Mouse (Mus musculus) limb, embryonic 14.5 days (tissue): ENCODE results near the gene Dnaja2. TPM values are rescaled to one million over a fixed set of nuclear protein-coding genes. Genes with fewer than 3 reads are reported as not detected.

Experiments
- ATAC-seq: fragments of 200-750 bp; cut with Nextera tagmentation; 2 replicates; pipeline ENCODE4 v1.8.0; 2017; ENCODE audit warnings: low read depth, moderate number of reproducible peaks, moderate TSS enrichment; ENCODE audit not compliant: low FRiP score
- DNase-seq: peaks from one replicate; pipeline ENCODE4 v3.0.0-alpha.2; 2015; ENCODE audit warnings: low spot score
- H3K27ac ChIP-seq: fragments of 300-500 bp; sonication (generic); replicated peaks from 2 replicates; pipeline ENCODE4 v1.5.1; 2014; ENCODE audit warnings: low read depth, mild to moderate bottlenecking, low read length, moderate library complexity, mixed read lengths
- H3K27me3 ChIP-seq: fragments of 300-500 bp; sonication (generic); 2 replicates; pipeline ENCODE4 v1.6.1; 2014; ENCODE audit warnings: low read length, mixed read lengths; ENCODE audit not compliant: control insufficient read depth, insufficient read depth
- H3K36me3 ChIP-seq: fragments of 300-500 bp; sonication (generic); 2 replicates; pipeline ENCODE4 v1.6.1; 2014; ENCODE audit warnings: mild to moderate bottlenecking, low read length, moderate library complexity, mixed read lengths; ENCODE audit not compliant: control insufficient read depth, insufficient read depth
- H3K4me1 ChIP-seq: fragments of 300-500 bp; sonication (generic); 2 replicates; pipeline ENCODE4 v1.6.1; 2014; ENCODE audit warnings: antibody characterized with exemption, low read length, mixed read lengths; ENCODE audit not compliant: control insufficient read depth, insufficient read depth
- H3K4me2 ChIP-seq: fragments of 300-500 bp; sonication (generic); replicated peaks from 2 replicates; pipeline ENCODE4 v1.6.1; 2014; ENCODE audit warnings: low read depth, mild to moderate bottlenecking, low read length, moderate library complexity; ENCODE audit not compliant: severe bottlenecking
- H3K4me3 ChIP-seq: fragments of 300-500 bp; sonication (generic); replicated peaks from 2 replicates; pipeline ENCODE4 v1.5.1; 2014; ENCODE audit warnings: low read length
- H3K9ac ChIP-seq: fragments of 300-500 bp; sonication (generic); 2 replicates; pipeline ENCODE4 v1.6.1; 2014; ENCODE audit warnings: mild to moderate bottlenecking, low read depth, low read length, moderate library complexity; ENCODE audit not compliant: severe bottlenecking
- H3K9me3 ChIP-seq: fragments of 300-500 bp; sonication (generic); 2 replicates; pipeline ENCODE4 v1.6.1; 2016; ENCODE audit warnings: low read length; ENCODE audit not compliant: control insufficient read depth
- POLR2A ChIP-seq: fragments of 200-500 bp; IDR thresholded peaks from 2 replicates; pipeline ENCODE4 v1.8.0; 2012; ENCODE audit warnings: inconsistent platforms, mild to moderate bottlenecking, moderate library complexity, borderline replicate concordance; ENCODE audit not compliant: insufficient read depth, insufficient read length; ENCODE audit errors: extremely low read depth
- WGBS: fragments of 180-500 bp; shearing (Covaris S2); extraction: QIAGEN DNeasy Blood & Tissue Kit; methylation state at CpG from one replicate; pipeline ENCODE4 v1.1.7; 2014; 5-methylcytosine and 5-hydroxymethylcytosine counted together
- polyA plus RNA-seq, 2 experiments: library from polyadenylated mRNA; depleted of rRNA in 1 of 2; stranded (reverse) in 1 of 2; unstranded in 1 of 2; fragments of >200 nt; fragmentation: Nextera tagmentation in 1 of 2; extraction: Ambion mirVana in 1 of 2; gene quantifications; 2 replicates each; pipeline versions ENCODE4 v1.2.1 to v1.2.3; 2012 to 2014

Dnaja2 gene
- polyA plus RNA-seq (2012; rRNA removed) (44.2 and 70.9 TPM in 2 replicates), polyA plus RNA-seq (2014; fragmentation: Nextera tagmentation; extraction: Ambion mirVana) (146 and 155 TPM in 2 replicates)

DNA sequence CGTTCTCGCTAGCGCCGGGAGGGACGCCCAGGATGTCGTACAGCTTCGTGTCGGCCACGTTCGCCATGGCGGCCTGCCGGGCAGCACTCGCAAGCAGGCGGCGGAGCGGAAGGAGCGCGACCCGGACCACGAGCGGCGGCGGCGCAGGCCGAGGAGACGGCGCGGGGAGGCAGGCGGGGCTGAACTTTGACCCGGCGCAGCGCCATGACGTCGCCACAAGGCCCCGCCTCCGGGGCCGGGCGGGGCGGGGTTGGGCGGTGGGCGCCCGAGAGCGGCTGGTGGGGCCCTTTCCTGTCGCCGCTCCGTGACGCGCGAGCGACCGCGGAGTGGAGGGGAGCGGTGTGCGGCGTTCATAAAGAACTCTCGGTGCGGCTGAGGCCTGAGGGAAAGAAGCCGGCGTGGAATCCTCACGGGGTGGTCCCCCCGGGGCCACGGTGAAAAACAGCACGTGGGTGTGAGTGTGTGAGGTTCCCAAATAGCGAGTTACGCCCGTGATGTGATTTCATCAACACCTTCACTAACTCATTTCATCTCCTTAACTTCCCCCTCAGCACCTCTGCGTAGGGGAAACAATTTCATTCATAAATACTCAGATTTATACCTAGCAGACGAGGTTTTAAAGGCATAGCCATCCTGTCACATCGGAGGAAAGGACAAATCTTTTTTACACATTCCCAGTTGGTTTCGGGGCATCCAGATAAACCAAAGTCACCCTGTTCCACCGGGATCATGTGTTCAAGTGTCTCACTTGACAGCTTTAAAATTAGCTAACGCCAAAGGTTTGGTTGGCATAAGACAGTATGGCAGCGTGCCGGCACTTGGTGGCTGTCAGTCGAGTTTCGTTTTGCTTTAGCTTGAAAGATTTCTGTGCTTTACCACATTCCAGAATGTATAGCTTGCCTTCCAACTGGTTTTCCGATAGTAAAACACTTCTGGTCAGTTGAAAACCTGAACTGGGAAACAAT lies at the start of gene Dnaja2:
Gene Dnaja2 (minus strand): TSS at position 164 of the 965 bp plus-strand sequence.
- TF ChIP-seq POLR2A, result peak; percentile 36; the same call in 1 of the 2 replicates
- Histone ChIP-seq H3K9ac (peak within 1 kb of the TSS; percentile 86), H3K27ac (peak within 1 kb of the TSS; percentile 91), H3K9me3 (no peaks in the 10 kb centered on the region), H3K27me3 (no peaks in the 10 kb centered on the region), H3K4me3 (peak within 1 kb of the TSS; percentile 87), H3K4me1 (0 out of 2 replicates have a peak, but pooled peaks cover 4% of the 10 kb centered on the region), H3K4me2 (peak within 1 kb of the TSS; percentile 76), H3K36me3 (peaks cover 30% of the 10 kb centered on the region)
- WGBS, result under 1% methylated on average over 45 of the region's 77 CpGs
- ATAC-seq (peak; percentile 96), DNase-seq (peak; percentile 83)

DNA sequence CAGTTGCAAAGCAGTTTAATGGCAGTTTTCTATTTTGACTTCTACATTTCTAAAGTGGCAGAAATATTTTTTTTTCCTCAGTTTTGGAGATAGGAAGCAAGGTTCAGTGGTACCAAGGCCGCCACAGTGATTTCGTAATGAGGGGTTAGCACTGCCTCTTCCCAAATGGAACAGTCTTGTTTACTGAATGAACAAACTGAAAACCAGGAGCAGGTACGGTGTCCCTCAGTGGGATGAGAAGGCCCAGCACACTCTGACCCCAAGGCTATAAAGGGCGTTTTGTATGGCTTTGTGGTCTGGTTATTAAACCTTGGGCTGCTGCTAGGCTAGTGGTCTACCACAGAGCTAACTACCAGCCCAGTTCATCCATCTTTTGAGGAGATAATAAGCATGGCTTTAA lies 49.1 kb upstream of the Dnaja2 start:
- TF ChIP-seq POLR2A, result no peak
- no peak for ATAC-seq
- no peak for DNase-seq
- H3K4me2 ChIP-seq, result no peak overlapping the region
- no peaks in the 10 kb centered on the region for H3K27me3 ChIP-seq
- H3K36me3 ChIP-seq, result no peaks in the 10 kb centered on the region
- no peak overlapping the region for H3K4me3 ChIP-seq
- H3K9ac ChIP-seq, result no peak overlapping the region
- 70% methylated on average over 4 of the region's 4 CpGs for WGBS
- H3K27ac ChIP-seq, result no peak overlapping the region
- H3K9me3 ChIP-seq, result no peaks in the 10 kb centered on the region
- no peaks in the 10 kb centered on the region for H3K4me1 ChIP-seq

DNA sequence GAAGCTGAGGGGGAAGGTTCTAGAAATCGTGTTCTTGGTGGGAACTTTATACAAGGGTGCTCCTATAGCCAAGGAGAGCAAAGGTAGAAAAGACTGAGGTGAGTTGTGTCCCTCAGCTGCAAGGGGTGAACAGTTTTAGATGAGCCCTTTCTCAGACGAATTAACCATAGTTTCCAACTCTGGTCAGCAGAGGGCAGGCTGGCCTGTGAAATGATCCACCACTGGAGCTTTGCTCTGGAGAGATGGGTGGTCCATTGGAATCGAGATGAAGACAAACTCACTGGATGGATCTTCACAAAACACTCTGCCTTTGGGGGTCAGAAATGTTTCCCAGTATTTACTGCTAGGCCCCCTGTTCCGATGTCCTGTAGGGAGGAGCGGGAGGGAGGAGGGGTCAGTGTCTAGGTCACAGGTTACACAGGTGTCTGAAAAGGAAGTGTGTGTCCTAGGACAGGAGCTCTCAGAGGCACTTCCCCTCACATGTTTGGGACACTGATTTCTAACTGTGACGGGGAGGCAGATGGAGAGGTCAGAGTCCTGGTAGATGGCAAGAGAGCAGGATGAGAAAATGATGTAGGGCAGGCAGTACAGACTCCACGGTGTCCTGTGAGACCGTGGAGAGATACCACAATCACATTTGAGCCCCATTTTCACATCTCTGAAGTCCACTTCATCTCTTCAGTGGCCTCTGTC lies 48.2 kb upstream of the Dnaja2 start:
- H3K27ac ChIP-seq, result no peak overlapping the region
- no peak for TF ChIP-seq POLR2A
- no peak overlapping the region for H3K4me2 ChIP-seq
- DNase-seq (peak; percentile 42), ATAC-seq (0 out of 2 replicates have a peak, but pooled peaks have one; percentile 47)
- no peaks in the 10 kb centered on the region for H3K36me3 ChIP-seq
- 37% methylated on average over 8 of the region's 8 CpGs for WGBS
- no peaks in the 10 kb centered on the region for H3K27me3 ChIP-seq
- H3K4me1 ChIP-seq, result no peaks in the 10 kb centered on the region
- H3K9ac ChIP-seq, result no peak overlapping the region
- H3K9me3 ChIP-seq, result no peaks in the 10 kb centered on the region
- H3K4me3 ChIP-seq, result no peak overlapping the region

DNA sequence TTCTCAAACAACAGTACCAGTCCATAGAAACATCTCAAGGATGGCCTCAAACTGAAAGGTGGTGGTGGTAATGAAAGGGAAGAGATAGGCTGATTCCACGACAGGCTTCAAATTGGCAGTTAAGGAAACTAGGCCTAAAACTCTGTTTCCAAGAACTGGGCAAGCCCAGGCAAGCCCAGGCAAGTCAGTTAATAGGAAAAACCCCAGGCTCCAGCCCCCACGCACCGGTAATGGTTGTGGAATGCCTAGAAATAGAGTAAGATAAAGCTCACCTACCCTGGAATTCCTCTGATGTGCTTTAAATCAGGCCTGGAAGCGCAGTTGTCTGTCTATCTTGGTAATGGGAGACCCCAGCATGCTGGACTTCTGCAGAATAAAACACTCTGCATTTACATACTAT lies 47.6 kb upstream of the Dnaja2 start:
- no peaks in the 10 kb centered on the region for H3K4me1 ChIP-seq
- TF ChIP-seq POLR2A, result no peak
- H3K27me3 ChIP-seq, result no peaks in the 10 kb centered on the region
- no peak overlapping the region for H3K27ac ChIP-seq
- DNase-seq, result no peak
- no peak for ATAC-seq
- H3K4me3 ChIP-seq, result no peak overlapping the region
- no peaks in the 10 kb centered on the region for H3K36me3 ChIP-seq
- no peaks in the 10 kb centered on the region for H3K9me3 ChIP-seq
- H3K9ac ChIP-seq, result no peak overlapping the region
- WGBS, result 70% methylated on average over 4 of the region's 4 CpGs
- H3K4me2 ChIP-seq, result no peak overlapping the region

DNA sequence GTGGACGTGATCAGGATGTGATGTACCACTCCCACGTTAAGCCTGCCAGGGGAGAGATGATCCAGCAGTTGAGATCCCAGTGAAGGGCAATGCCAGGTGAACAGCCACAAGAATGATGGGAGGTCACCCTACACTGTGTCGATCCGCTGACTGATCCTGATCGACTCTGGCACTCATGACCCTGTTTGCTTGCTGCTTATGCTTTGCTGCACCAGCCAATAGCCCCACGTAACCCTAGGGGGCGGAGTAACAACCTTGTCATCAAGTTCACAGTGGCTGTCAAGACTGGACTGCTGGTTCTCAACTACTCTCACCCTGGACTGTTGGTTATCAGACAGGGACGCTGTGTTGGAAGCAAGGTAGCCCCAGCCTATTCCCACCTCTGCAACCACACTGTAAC lies 46.6 kb upstream of the Dnaja2 start:
- H3K27me3 ChIP-seq, result no peaks in the 10 kb centered on the region
- H3K9me3 ChIP-seq, result no peaks in the 10 kb centered on the region
- no peak overlapping the region for H3K4me3 ChIP-seq
- ATAC-seq (no peak), DNase-seq (no peak)
- no peak overlapping the region for H3K27ac ChIP-seq
- 66% methylated on average over 8 of the region's 8 CpGs for WGBS
- no peak for TF ChIP-seq POLR2A
- H3K9ac ChIP-seq, result no peak overlapping the region
- H3K4me2 ChIP-seq, result no peak overlapping the region
- H3K36me3 ChIP-seq, result no peaks in the 10 kb centered on the region
- no peaks in the 10 kb centered on the region for H3K4me1 ChIP-seq
